Mouse (Mus musculus): ENCODE data around the gene Acot7.
"Not testable (repeated sequence)": the region's sequence is repeated elsewhere in the genome, so short reads cannot be mapped to it uniquely, and the experiment has no call there.

Acot7 gene

DNA sequence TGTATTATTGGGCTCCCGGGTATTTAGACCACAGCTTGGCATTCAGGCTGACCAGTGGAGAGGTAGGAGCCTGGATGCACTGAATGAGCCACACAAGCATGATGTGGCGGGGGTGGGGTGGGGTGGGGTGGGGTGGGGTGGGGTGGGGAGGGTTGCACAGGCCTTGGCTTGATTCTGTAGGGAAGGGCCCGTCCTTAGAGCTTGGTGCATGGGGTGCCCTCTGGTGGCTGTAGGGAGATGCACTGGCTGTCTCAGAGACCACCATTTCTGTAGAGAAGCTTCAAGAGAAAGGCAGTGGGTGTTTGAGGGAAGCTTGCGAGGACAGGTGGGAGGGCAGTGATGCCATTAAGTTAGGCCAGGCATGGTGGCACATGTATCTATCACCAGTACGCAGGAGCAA is 34.6 kb downstream of the Acot7 start:
- DNase-seq, result peak; percentile 74

DNA sequence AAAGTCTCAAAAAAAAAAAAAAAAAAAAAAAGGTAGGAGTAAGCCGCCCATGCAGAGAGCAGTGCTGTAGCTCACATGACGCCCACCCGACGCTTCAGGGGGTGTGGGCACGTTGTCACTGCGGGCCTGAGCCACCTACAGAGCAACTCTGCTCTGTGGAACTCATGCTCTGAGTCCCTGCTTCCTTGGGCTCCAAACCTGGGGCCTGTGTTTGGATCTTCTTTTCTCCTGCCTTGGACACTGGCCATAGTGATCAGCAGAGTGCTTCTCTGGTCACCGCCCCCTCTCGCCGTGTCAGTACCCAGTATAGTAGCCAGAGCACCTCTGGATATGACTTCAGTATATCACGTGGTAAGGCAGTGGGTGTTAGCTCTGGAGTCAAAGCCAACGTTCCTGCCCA is 35.0 kb downstream of the Acot7 start:
- DNase-seq, result no peak

DNA sequence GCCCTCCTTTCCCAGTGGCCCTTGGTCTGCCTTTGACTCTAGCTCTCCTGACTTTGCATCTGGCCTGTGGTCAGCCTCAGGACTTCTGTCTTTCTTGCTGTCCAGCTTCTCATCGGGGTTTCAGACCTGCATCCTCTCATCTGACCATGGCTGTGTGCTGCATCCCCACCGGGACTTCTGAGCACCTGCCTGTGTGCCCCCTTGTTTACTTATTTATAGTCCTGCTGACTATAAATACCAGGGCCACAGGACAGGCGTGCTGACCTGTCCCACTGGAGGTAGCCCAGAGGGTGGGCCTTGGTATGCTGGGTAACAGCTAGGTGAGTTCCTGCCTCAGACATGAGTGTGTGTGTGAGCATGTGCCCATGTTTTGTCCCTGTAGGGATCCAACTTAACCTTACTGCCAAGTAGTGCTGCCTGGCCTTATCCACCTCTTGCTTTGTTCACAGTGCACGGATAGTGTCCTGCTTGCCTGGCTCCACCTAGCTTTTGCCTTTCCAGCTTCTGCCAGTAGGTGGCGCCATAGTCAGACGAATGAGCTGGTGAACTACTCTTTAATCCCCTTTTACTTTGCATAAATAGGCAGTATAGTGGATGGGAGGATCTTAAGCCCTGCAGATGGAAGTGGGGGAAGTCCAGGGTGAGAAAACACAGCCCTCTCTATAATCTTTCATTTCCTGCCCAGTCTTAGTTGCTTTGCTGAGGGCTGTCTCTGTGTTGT is 36.0 kb downstream of the Acot7 start:
- peak; percentile 95 for DNase-seq

DNA sequence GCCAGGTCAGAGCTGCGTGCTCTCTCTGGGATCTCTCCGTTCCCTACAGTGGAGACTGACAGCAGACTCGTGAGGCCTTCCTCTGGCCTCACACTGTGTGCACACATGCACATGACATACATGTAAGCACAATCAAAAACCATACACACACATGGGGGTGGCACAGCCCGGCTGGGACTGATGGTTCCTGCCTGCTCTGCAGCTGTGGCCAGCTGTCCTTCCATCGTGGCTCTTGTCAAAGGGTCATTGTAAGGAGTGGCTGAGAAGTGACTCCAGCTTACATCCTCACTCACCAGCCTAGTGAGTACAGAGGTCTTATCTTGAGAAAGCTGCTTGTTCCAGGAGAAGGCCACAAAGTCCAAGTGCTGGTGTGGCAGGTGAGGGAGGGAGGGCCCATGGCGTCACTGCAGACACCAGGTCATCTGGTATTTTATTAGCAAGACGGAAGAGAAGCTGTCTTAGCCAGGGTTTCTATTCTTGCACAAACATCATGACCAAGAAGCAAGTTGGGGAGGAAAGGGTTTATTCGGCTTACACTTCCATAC is 37.0 kb downstream of the Acot7 start:
- DNase-seq, result no peak

DNA sequence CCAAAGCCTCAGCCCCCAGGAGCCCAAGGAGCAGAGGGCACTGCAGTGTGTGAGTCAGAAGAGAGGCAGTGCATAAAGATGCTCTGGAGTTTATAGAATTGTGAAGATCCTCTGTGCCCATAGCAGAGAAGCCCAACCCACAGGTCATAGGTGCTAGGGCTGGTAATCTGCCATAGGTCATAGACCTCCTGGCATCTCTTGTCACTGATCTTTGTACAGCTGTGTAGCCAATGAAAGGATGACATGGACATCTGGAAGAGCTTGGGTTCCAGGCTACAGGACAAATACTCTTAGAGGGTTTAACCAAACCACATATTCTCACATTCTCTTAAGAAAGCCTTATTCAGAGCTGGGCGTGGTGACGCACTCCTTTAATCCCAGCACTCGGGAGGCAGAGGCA is 41.7 kb downstream of the Acot7 start:
- no peak for DNase-seq

DNA sequence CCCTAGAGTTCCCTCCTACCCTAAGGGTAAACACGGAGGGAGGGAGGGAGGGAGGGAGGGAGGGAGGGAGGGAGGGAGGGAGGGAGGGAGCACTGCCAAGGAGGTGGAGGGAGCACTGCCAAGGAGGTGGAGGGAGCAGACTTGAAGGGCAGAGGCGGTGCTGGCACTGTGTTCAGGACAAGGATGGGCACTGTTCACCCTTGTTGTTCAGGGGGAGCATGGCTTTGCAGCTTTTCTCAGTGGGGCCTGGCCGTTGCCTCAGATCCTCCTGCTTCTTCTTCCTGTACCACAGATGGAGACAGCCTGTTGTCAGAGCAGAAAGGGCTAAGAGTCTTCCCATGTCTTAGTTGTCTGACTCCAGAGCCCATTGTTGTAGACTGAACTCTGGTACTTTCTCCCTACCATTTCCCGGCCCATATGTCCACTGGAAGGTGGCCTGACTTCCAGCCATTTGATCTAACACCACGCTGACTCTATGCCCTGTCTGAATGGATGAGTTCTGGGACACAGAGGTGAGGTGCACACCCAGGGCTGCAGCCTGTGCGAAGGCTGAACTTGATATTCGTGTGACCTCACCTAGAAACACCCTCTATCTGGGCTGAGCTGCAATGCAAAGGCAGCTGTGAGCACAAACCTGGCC is 43.0 kb downstream of the Acot7 start:
- DNase-seq, result peak; percentile 68

DNA sequence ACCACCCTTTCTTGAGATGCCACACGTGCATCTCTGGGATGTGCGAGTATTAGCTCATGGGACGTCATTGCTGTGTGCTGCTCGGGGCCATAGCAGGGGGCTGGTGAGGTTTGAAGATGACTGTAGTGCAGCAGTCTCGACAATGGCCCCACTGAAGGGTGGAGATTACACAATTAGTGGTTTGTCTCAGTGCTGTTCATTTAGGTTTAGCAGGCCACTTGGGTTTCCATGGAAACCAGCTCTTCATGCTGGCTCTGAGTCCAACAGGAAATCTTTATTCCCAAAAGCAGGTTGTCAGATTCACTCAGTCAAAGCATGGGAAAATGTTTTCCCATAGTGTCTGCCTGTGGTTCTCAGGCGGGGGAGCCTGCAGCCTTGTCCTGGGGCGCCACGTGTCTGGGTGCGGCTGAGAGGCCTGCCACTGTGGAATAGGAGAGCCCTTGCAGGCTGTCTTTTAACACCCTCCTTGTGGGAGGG is 43.5 kb downstream of the Acot7 start:
- peak; percentile 69 for DNase-seq

DNA sequence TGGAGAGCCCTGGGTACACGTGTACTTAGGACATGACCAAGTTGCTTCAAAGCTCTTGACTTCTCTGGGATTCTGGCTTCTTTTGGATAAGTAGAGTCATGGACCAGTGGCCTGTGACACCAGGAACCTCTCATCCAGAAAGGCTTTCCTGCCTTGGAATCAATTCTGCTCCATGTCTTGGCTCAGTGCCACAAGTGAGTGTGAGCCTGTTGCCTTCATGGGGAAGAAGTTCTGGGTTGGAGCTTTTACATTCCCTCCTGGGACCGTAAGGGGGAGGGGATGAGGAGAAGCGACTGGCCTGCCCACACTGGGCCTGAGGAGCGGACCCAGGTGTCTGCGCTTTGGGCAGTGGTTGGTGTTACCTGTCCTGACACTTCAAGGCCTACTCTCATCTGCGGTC is 44.2 kb downstream of the Acot7 start:
- DNase-seq, result no peak

DNA sequence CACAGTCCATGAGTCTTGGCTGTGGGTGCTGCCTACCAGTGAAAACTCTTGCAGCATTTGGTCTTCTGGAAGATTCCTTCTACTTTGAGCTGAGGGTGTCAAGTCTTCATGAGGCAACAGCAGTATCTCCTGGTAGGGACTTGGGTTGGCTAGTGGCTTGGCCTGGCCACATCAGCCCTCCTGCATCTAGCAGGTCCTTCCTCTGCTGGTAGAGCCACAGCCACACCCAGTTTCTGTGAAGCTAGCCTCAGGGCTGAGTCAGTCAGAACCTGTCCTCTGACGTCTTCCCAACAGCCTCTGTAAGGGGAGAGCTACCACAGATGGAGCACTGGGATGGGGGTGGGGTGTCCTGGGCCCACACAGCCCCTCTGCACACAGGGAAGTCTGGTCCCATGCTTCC is 44.6 kb downstream of the Acot7 start:
- DNase-seq, result no peak

DNA sequence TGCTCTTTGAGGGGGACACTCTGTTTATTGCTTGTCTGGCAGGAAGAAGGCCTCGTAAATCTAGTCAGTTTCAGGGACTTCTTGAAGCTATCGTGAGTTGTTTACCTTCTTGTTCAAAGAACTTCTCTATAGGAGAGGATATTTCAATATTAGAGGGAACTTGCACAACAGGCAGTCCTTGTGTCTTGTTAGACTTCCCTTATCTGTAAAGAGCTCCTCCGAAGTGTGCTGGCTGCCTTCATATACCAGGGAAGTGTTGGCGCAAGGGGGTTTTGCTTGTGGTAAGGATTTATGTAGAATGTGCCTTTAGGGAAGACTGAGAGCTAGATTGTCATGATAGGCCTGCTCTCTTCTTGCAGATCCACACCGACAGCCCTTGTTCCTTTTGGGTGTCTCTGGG is 46.2 kb downstream of the Acot7 start:
- no peak for DNase-seq

DNA sequence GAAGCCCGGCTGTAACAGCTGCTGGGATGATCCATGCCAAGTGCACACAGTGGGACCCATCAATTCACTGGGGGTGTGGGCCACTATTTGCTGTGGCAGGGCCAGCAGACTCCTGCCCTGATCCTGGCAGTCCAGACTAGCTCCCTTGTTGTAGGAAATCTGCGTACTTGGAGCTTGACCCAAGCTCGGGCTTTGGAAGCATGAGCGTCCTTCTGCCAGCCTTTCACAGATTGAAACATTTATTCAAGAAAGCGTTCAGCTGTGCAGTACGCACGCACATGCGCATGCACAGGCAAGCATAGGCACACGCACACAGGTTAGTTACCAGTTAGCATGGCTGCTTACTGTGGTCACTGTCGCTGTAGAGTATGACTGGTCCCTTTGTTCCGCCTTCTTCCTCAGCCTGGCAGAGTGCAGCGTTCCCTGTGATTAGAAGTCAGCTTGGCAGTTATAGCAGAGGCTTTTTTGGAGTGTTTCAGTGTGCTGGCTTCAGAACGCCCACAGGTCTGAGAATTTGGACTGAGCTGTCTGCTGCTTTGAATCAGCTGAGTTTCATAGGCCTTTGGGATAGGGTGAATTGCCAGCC is 49.1 kb downstream of the Acot7 start:
- DNase-seq, result no peak

DNA sequence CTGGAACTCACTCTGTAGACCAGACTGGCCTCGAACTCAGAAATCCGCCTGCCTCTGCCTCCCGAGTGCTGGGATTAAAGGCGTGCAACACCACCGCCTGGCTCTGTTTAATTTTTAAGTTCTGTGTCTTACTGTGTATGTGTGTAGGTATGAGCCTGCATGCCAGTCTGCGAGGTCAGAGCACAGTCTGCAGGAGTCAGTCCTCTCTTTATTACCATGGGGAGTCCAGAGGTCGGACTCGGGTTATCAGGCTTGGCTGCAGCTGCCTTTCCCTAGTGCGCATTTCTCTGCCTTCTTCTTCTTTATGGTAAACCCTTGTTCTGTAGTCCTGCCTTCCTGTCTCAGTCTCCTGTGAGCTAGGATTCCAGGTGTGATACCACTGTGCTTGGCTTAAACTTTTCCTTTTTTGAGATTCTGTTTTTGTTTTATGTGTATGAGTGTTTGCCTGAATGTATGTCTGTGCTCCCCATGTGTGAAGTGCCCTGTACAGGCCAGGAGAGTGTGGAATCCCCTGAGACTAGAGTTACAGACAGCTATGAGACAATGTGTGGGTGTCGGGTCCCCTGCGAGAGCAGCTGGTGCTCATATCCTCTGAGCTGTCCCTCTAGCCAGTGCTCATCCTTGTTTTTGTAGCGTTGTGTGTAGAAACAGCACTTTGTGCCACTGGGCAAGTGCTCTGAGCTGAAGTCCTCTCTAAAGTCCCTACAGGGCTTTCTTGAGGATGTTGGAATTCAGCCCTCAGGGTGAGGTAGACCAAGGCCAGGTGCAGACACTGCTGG is 50.0 kb downstream of the Acot7 start:
- DNase-seq, result no peak

DNA sequence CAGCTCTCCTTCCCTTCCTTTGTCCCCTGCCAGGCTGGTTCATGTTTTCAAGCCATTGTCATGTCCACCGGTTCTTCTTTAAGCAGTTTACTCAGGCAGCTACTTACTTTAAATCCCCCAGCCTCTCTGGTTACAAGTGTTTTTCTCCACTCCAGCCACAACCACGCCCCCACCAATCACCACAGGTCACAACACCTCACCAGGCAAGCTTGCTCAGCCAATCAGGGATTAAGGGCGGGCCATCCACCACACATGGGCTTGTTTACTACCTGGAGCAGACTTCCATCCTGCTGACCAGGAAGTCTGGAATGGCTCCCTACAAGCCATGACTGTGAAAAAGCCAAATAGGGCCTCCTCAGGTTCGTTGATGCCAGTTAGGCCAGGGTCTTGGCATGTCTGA is 52.4 kb downstream of the Acot7 start:
- DNase-seq, result not testable (repeated sequence)

DNA sequence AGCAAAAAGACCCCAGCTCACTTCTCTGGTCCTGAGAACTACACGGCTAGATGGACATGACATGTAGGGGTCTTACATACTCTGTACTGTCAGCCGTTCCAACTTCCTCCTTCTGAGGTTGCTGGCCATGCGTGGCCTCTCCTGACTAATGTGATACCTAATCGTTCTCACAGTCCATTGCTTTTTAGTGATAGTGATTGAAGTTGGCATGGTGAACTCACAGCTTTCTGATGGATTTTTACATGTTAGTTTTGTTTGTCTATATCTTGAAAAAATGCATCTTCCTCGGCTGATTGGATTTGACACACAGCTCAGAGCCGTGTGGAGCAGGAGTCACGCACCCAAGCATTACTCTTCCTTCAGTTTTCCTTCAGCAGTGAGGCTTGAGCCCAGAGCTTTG is 53.4 kb downstream of the Acot7 start:
- DNase-seq, result no peak

DNA sequence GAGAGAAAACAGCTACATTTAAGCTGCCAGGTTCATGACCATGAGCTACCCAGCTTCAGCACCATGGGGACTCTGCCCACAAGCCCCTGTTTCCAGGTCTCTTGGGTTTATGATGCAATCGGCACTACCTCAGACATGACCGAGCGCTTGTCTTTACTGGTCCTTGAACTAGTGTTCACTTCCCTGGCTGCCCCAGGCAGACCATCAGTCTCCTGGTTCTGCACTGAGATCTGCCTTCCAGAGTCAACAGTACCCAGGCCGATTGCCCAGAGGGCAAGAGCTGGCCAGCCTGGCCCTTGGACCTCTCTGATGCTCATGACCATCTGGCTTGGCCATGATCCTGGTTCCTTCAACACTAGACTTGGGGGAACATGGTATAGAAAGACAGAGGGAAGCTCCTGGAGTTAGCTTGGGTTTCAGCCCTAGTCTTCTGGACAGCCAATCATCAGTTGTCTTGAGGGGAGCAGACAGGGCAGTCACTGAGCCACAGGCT is 54.5 kb downstream of the Acot7 start:
- DNase-seq, result peak; percentile 81

DNA sequence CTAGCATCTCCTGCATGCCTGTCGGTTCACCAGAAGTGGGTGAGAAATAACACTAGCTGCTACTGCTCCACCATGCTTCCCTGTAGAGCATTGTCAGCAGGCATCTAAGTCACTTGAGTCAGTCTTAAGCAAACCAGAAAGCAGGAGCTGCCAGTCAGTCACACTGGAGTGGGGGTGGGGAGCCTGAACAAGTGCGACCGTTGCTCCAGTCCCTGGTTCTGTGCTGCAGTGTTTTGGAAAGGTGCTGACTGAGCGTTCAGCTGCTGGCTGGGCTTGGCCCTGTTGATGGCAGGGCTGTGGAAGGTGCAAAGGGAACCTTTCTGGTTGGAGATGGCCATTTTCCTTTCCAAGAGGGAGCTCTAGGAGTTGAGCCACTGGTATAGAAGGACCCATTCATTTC is 62.0 kb downstream of the Acot7 start:
- DNase-seq, result no peak

DNA sequence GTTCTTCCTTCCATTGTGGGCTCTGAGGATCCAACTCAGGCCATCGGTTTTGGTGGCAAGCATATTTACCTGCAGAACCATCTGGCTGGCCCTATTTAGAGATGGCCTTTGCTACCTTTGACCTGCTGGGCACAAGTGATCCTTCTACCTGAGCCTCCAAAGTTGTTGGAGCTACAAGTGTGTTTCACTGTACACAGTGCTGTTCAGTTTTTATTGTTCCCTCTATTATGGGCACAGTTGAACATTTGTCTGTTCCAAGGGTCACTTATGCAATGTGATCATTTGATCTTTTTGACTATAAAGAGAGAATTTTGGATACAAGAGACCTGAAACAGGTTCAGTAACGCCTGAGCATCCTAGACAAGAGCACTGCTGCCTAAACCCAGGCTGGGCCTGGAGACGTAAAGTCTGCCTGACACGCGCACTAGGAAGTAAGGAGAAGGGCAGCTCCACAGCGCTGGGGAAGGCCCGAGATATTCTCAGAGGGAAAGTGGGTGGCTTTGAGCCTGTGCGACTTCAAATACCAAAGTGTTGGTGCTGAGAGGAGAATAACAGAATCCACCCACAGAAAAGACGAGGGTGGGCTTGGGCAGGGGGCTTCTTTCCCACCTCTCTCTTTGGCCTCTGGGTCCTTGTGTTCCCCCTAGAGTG is 65.4 kb downstream of the Acot7 start:
- no peak for DNase-seq

DNA sequence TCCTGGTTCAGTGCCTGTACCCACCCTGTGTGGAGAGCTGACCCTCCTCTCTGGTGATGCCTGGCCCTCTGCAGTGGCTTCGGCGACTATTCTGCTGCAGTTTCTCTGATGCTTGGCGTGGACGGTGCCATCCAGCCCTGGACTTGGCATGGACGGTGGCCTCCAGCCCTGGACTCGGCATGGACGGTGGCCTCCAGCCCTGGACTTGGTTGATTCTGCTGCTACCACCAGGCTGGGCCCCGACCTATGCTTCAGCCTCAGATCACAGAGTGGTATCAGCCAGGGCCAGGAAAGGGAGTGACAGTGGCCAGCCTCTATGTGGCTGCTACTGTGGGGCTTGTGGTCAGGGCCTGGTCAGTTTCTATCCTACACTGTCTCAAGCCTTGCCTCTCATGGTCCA is 66.0 kb downstream of the Acot7 start:
- DNase-seq, result peak; percentile 74

DNA sequence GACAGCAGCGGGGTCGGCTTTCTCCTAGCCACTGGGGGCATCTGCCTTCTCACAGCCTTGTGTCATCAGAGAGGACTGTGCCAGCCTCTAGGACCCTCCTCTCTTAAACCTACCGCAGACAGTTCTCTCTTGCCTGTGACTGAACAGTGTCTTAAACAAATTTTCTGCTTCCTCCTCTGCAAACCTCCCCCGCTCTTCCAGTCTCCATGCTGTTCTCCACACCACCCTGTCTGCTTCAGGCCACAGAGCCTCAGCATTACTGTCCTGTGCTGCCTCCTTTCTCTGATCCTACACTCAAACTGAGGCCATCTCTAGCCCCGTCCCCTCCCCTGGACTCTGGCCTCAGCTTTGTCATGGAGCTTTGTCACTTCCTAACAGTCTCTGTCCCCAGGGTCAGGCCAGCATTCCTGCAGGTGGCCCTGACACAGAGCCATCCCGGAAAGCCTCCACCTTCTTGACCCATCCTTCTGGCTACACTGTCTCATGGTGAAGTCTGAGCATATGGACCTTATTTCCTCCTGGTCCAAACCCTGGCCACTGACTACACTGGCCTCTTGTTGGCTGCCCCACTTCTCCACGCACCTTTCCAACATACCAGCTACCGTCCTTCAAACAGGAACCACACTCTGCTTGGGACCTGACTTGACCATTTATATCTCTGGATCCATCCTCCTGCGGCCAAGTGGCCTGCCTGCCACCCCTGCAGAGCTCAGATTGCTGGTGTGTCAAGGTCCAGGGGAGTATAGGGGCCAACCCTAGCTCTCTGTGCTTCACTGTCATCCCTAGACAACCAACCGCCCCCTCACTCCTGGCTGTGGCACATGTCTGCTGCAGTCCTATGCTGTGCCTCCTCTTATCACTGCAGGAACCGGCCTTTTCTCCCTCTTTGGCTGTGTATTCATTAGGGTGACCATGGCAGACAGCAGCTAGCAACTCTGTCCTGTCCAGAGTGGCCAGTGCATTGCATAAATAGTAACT is 66.9 kb downstream of the Acot7 start:
- DNase-seq, result peak; percentile 63

DNA sequence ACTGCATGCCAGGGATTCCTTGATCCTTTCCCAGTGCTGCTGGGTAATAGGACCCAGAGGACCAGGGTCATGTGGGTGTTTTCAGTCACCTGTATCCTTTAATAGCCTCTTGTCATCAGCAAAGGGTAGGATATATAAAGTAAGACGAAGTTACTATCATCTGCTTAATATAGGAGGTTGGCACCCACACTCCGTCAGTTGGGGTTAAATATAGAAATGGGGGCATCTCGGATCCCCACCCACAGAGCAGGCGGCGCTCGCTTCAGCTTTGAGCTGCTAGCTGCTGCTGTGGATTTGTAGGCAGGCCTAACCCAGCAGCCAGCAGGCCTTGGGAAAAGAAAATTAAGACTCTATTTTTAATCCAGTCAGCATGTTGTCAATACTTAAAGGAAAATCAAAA is 68.1 kb downstream of the Acot7 start:
- no peak for DNase-seq

DNA sequence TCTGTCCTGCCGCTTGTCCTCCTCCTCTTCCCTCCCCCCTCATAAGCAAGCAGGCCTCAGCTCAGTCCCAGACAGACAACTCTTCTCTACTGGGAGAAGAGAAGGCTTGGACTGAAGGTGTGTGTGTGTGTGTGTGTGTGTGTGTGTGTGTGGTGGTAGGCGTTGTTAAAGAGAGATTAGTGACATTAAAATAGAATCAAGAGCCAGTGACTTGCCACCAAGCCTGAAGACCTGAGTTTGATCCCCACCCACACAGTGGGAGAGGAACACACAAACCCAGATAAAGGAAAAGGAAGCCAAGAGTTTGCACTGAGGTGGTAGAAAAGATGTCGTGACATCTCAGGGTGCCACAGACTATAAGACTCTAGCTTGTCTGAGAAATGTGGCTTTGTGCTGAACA is 69.3 kb downstream of the Acot7 start:
- no peak for DNase-seq

Data from cerebellum, adult 9-10 months (tissue).